Mouse (Mus musculus): ENCODE measurements at regions not wholly inside any gene's neighbourhood (a gene's known extent, or its start where the extent isn't known, plus 50 kb on each side); places are given as distances from the start of the nearest gene placed in this dataset.
A peak's percentile ranks its signal among the peaks of the same experiment; 100 is the strongest.

- DNase-seq (ENCODE audit: low spot score), result no peak
Observed at GRCm38 (mm10) chr1:52397460-52397859, 103.0 kb downstream of the Nab1 start.

GRCm38 (mm10) chr1:52392933-52393332 lies 107.5 kb downstream of the Nab1 start:
- no peak for DNase-seq (ENCODE audit: low spot score)

GRCm38 (mm10) chr1:52388836-52389235 lies 111.6 kb downstream of the Nab1 start:
- DNase-seq (ENCODE audit: low spot score), result no peak

GRCm38 (mm10) chr1:52388118-52388517 lies 112.4 kb downstream of the Nab1 start:
- peak; percentile 31 for DNase-seq (ENCODE audit: low spot score)

- no peak for DNase-seq (ENCODE audit: low spot score)
Observed at GRCm38 (mm10) chr1:52387062-52387461, 113.4 kb downstream of the Nab1 start.

- no peak for DNase-seq (ENCODE audit: low spot score)
Observed at GRCm38 (mm10) chr1:52375320-52375719, 125.2 kb downstream of the Nab1 start.

GRCm38 (mm10) chr1:52374666-52375065 lies 125.8 kb downstream of the Nab1 start:
- no peak for DNase-seq (ENCODE audit: low spot score)

- no peak for DNase-seq (ENCODE audit: low spot score)
Observed at GRCm38 (mm10) chr1:52373817-52374216, 126.7 kb downstream of the Nab1 start.

- no peak for DNase-seq (ENCODE audit: low spot score)
Observed at GRCm38 (mm10) chr1:52366386-52366785, 133.4 kb upstream of the Gls start.

GRCm38 (mm10) chr1:52363625-52364024 lies 130.6 kb upstream of the Gls start:
- DNase-seq (ENCODE audit: low spot score), result no peak

GRCm38 (mm10) chr1:52362976-52363375 lies 129.9 kb upstream of the Gls start:
- no peak for DNase-seq (ENCODE audit: low spot score)

- DNase-seq (ENCODE audit: low spot score), result no peak
Observed at GRCm38 (mm10) chr1:52354041-52354582, 121.1 kb upstream of the Gls start.

GRCm38 (mm10) chr1:52342127-52342526 lies 109.1 kb upstream of the Gls start:
- DNase-seq (ENCODE audit: low spot score), result no peak

GRCm38 (mm10) chr1:52338704-52339103 lies 105.7 kb upstream of the Gls start:
- DNase-seq (ENCODE audit: low spot score), result no peak

- no peak for DNase-seq (ENCODE audit: low spot score)
Observed at GRCm38 (mm10) chr1:52338243-52338642, 105.2 kb upstream of the Gls start.

GRCm38 (mm10) chr1:52336696-52337095 lies 103.7 kb upstream of the Gls start:
- no peak for DNase-seq (ENCODE audit: low spot score)

GRCm38 (mm10) chr1:52332013-52332412 lies 99.0 kb upstream of the Gls start:
- DNase-seq (ENCODE audit: low spot score), result peak; percentile 8

- peak; percentile 12 for DNase-seq (ENCODE audit: low spot score)
Observed at GRCm38 (mm10) chr1:52331442-52331841, 98.4 kb upstream of the Gls start.

GRCm38 (mm10) chr1:52330496-52330895 lies 97.5 kb upstream of the Gls start:
- no peak for DNase-seq (ENCODE audit: low spot score)

- no peak for DNase-seq (ENCODE audit: low spot score)
Observed at GRCm38 (mm10) chr1:52328507-52328906, 95.5 kb upstream of the Gls start.

GRCm38 (mm10) chr1:52324356-52324755 lies 91.3 kb upstream of the Gls start:
- no peak for DNase-seq (ENCODE audit: low spot score)

GRCm38 (mm10) chr1:52312076-52312633 lies 79.1 kb upstream of the Gls start:
- DNase-seq (ENCODE audit: low spot score), result no peak

- peak; percentile 40 for DNase-seq (ENCODE audit: low spot score)
Observed at GRCm38 (mm10) chr1:52306892-52307291, 73.9 kb upstream of the Gls start.
